Mouse (Mus musculus) brain, embryonic 14.5 days (tissue): ENCODE measurements around the gene Scd4.

Source experiments
- CTCF ChIP-seq: fragments of 200-500 bp; IDR thresholded peaks from 2 replicates; pipeline ENCODE4 v1.5.1; 2012; ENCODE audit warnings: inconsistent platforms, mild to moderate bottlenecking, moderate library complexity, borderline replicate concordance; ENCODE audit not compliant: insufficient read depth, insufficient read length; ENCODE audit errors: extremely low read depth
- POLR2A ChIP-seq: fragments of 200-500 bp; IDR thresholded peaks from 2 replicates; pipeline ENCODE4 v1.6.1; 2012; ENCODE audit warnings: mild to moderate bottlenecking, inconsistent platforms, borderline replicate concordance; ENCODE audit not compliant: poor library complexity, insufficient read depth, insufficient read length, severe bottlenecking; ENCODE audit errors: extremely low read depth

DNA sequence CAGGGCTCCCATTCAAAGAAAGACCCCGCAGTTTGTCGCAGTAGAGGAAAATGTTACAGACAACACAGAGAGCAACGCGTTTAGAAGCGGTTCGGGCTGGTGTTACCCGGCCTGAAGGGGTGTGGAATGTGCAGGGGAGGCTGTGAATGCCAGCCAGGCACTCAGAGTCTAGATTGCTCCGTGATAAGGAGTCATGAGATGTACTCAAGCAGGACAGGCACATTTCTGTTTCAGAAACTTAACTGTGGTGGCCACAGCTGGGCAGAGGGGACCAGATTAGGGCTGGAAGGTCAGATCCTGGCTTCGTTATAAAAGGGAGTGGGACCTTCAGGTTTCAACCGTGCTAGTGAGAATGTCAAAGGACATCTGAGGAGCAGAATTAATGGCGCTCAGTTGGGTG, 48.2 kb upstream of the Scd4 start:
- TF ChIP-seq CTCF (no peak), POLR2A (no peak)
